Comparison of ENCODE assay signal across 23 mouse cellular contexts in genomic region chr15:98901530-98901929, GRCm38 (mm10). TPM values are rescaled to one million over a fixed set of nuclear protein-coding genes. Genes with fewer than 3 reads are reported as not detected.
"Had no signal": no experiment of that assay in that cellular context is flagged by ENCODE, and none has a peak within 500 bp of the region (broad histone marks: within the 10 kb centered on the region; RNA-seq: fewer than 3 reads in every experiment).

No protein-coding gene starts in this region.

- H3K9ac ChIP-seq: limb, embryonic 12.5 days; limb, embryonic 15.5 days; liver, embryonic 13.5 days; lung, embryonic 15.5 days; midbrain, embryonic 13.5 days; neural tube, embryonic 13.5 days; stomach, embryonic 15.5 days had no signal

- H3K4me2 ChIP-seq: limb, embryonic 12.5 days; limb, embryonic 15.5 days; liver, embryonic 13.5 days; lung, embryonic 15.5 days; midbrain, embryonic 13.5 days; neural tube, embryonic 13.5 days; stomach, embryonic 15.5 days had no signal

- DNase-seq: kidney, adult 18-20 months; kidney, adult 9 months; kidney, postnatal 25 days; liver, embryonic 13.5 days; lung, adult 18-20 months; lung, postnatal 10 days; lung, postnatal 36 days; retina, postnatal 1 day; right cerebral cortex, postnatal 25 days; spleen, adult 18-20 months; thymus, adult 18-20 months; thymus, postnatal 36 days had no signal

- H3K27ac ChIP-seq: limb, embryonic 12.5 days; limb, embryonic 15.5 days; liver, embryonic 13.5 days; lung, embryonic 15.5 days; midbrain, embryonic 10.5 days; midbrain, embryonic 13.5 days; neural tube, embryonic 13.5 days; stomach, embryonic 15.5 days had no signal

- H3K4me3 ChIP-seq: limb, embryonic 12.5 days; limb, embryonic 15.5 days; liver, embryonic 13.5 days; lung, embryonic 15.5 days; megakaryocyte, embryonic 14.5 days; midbrain, embryonic 10.5 days; midbrain, embryonic 13.5 days; myocyte; neural tube, embryonic 13.5 days; stomach, embryonic 15.5 days had no signal

- H3K9me3 ChIP-seq: limb, embryonic 12.5 days; limb, embryonic 15.5 days; liver, embryonic 13.5 days; lung, embryonic 15.5 days; midbrain, embryonic 10.5 days; midbrain, embryonic 13.5 days; neural tube, embryonic 13.5 days; stomach, embryonic 15.5 days had no signal

- ATAC-seq: midbrain, embryonic 13.5 days; midbrain, embryonic 16.5 days had no signal

- H3K36me3 ChIP-seq: liver, embryonic 13.5 days had no signal

RNA-seq across cellular contexts. Expression of gene Dhh, which starts 3.2 kb away (rescaled TPM):
- total RNA-seq: monocyte, adult 5-6 weeks had no signal
